Mouse (Mus musculus) left cerebral cortex, adult 9 months (tissue): ENCODE measurements around the gene Cdx4.

Experiments used
- DNase-seq, 2 experiments: peaks; one replicate each; pipeline ENCODE4 v3.0.0; 2022; ENCODE audit warnings: low spot score in 2 of 2

The Cdx4 gene

DNA sequence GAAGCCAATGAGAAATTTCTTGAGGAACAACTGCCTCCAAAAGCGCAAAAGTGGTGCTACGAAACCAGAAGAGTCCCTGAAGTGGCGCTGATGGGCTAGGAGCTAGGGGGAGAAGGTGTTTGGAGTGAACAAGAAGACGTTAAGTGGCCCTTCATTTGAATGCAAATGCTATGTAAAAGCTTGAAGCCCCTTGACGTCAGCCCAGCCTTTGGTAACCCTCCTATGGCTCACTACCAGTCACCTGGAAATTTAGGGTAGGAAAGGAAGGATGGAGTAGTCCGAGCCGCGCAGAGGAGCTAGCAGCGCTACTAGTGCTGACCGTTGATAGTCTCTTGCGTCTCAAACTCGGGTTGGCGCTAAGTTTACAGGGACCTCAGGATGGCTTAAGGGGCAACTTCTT is at the start of gene Cdx4:
Gene Cdx4, plus strand, starts transcription at position 253 of the 400 bp plus-strand sequence.
- DNase-seq: no peak

DNA sequence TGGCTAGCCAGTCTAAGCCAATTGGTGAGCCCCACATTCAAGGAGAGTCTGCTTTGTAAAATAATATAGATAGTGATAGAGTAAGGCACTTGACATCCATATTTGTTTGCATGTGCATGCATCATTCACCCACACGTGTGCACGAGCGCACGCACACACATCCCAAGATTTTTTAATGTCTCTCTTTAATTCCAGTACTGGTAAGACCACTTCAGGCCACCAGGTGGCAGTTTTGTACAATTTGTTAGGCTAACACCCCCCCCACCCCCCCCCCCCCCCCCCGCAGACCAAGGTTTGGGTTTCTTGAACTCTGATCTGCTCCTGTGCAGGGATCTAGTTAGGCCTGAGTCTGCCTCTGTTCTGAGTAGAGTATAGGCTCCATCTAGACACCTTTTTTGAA is 46.9 kb upstream of the Cdx4 start:
- no peak for DNase-seq

DNA sequence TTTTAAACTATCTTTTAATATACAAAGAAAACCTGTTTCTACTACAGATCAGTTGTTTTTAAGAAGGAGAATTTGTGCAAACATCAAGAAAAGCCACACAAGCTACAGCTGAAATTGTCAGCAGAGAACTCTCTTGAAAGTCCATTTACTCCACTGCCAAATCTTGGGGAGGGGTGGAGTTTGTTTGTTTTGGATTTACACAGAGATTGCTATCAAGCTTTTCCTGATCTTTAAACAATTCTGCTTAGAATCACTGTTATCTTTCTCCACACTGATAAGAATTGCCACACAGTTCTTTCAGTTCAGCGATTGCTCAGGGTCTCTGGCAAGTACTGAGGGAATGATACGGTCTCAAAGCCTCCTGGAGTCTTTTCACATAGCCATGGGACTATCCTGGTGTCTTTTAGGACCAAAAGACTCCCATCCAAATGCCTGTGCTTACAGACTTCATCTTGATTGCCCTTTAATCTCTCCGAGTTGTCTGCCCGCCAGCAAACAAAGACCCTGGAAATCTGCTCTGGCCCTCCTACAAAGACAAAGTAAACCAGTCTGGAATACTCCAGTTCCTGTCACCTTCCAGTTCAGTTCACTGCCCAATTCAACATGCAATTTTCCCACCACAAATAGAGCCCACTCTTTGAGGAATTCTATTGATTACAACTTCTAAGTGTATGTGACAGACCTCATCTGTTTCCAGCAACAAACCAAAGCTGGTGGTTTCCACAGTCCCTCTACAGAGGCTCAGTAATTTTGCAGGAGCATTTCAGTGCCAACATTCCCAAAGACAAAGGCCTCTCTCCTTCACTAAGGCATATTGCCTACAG is 34.1 kb upstream of the Cdx4 start:
- no peak for DNase-seq

- DNase-seq: no peak
These were observed 33.3 kb upstream of the Cdx4 start for GRCm38 (mm10) chrX:103287846-103288377.

- DNase-seq: no peak
These were observed 32.5 kb upstream of the Cdx4 start for GRCm38 (mm10) chrX:103288485-103289330.

DNA sequence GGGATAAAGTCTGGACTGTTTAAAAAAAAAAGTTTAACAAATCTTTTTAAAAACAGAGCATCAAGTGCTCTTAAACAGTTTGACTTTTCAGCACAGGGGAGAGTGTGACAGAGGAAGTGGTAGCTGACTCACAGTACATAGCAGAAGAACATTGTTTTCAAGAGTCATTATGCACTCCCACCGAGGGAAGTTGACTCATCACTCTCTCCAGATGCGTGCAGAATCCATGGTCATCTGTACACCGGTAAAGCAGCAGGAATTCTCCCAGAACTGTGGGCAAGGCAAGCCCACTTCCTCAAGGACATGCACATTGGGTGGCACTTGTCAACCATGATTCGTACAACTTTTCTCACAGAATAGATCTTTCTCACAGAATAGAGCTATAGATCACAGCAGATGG is 22.3 kb upstream of the Cdx4 start:
- DNase-seq: no peak

GRCm38 (mm10) chrX:103308262-103308661 is 12.9 kb upstream of the Cdx4 start:
- DNase-seq: no peak

DNA sequence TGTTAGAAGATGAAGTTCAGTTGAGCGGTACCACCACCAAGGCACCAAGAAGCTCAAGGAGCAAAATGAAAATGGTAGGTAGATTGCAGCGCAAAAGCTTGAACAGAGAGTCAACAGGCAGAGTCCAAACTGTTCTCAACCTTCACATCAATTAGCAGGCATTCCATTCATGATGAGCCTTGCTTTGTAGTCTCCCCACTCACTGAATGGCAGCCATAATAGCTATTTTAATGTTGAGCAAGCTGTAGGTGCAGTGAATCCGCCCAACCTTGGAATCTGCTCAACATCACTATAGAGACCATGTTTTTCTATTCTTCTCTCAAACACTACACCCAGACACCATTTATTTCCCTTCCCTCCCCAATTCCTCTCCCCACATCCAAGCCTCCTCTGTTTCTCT is 9.5 kb upstream of the Cdx4 start:
- DNase-seq: no peak

DNA sequence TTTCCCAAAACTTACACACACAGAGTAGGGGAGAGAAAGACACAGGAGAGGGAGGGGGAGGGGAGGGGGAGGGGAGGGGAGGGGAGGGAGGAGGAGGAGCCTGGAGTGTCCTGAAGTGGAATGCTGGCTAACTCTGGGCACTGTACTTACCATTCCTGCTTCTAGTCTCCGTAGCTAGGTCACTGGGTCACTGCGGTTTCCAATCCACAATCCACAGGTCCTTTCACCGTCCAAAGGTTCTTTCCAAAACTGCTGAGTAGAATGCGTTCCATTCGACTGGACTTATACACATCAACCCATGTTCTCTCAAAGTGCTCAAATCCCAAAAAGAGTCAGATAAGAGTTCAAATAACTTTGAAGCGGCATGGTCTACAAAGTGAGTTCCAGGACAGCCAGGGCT is 7.1 kb upstream of the Cdx4 start:
- no peak for DNase-seq

DNA sequence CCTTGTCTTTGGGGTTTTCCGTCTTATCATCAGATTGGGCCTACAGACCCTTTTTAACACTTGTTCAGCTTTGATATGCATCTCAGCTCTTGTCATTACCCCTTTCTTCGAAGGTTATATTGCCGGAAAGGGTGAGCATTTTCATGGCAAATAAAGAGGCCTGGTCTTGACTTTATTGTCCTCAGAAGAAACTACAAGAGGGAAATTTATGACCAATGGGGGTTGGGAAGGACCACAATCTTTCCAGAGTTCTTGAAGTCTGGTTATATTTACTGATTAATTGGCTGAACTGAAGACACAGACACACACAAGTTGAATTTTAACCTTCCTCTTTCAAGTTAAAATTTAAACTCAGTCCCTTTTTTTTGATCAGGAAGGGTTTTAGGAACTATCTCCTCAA is 4.7 kb downstream of the Cdx4 start:
- no peak for DNase-seq

DNA sequence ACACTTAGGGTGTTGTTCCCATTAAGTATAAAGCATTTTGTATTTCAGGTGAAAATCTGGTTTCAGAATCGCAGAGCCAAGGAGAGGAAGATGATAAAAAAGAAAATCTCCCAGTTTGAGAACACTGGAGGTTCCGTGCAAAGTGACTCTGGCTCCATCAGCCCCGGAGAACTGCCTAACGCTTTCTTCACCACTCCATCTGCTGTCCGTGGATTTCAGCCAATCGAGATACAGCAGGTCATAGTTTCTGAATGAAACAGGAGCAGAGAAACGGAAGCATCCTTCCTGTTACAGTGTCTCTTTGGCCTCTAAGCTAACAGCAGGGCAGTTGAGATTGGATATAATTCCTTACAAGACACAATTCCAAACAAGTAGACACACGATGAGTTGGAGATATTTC is 8.2 kb downstream of the Cdx4 start:
- DNase-seq: no peak

DNA sequence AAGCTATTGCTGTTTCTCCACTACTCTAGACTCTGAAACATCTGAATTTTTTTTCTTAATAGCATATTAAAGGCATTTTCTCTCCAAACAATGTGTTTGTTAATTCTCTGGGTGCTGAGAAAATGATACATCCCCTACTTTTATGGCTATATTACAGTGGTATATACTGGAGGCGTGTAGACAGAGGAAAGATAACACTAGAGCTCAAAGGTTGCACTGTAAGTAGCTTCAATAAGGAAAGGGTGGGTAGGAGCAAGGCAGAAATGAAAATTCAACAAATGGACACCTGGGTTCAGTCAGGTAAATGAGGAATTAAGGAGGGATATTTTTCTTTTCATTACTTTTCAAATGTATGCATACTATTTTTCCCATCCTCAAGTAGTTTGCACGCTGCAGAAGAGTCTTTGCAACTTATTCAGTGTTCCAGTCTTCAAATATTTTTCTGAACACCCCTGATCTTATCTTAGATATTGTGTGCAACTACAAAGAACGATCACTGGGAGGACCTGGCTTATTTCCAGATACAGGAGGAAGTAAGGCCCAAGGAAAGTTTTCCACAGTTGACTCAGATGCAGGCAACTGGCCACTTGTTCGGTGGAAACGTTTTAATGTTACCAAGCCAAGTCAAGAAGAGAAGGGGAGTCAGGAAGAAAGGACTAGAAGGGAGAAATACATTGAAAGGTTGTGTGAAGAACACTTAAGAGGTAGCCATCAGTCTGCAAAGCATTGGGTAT is 10.1 kb downstream of the Cdx4 start:
- no peak for DNase-seq

- no peak for DNase-seq
These were observed 20.3 kb downstream of the Cdx4 start for GRCm38 (mm10) chrX:103341369-103342113.

GRCm38 (mm10) chrX:103355784-103356183 is 34.6 kb downstream of the Cdx4 start:
- DNase-seq: no peak

- DNase-seq: peak; percentile 63 to 81
These were observed 35.1 kb downstream of the Cdx4 start, which contains the start of gene Chic1 for GRCm38 (mm10) chrX:103356287-103356686. Gene Chic1 (plus strand): TSS chrX:103356476.

DNA sequence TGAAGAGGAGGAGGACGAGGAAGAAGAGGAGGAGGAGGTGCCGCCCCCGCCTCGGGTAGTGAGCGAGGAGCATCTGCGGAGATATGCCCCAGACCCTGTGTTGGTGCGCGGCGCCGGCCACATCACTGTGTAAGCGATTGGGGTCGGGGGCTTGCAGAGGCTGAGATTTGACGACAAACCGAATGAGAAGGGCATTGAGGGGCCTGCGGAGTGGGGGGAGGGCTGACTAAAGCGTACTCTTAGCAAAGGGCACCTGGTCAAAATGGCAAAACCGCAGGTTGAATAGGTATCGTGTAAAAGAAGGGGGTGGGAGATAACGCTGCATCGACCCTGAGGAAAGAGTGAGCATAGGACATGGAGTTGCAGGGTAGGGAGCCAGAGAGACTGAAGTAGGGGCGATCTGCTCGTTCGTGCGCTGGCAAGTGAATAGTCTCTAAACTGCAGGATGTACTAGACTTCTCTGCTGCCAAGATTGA is 35.6 kb downstream of the Cdx4 start:
- peak in 1 of 2 experiments; percentile 5 for DNase-seq

GRCm38 (mm10) chrX:103366201-103366600 is 45.0 kb downstream of the Cdx4 start:
- no peak for DNase-seq

GRCm38 (mm10) chrX:103368650-103369049 is 47.5 kb downstream of the Cdx4 start:
- no peak for DNase-seq

DNA sequence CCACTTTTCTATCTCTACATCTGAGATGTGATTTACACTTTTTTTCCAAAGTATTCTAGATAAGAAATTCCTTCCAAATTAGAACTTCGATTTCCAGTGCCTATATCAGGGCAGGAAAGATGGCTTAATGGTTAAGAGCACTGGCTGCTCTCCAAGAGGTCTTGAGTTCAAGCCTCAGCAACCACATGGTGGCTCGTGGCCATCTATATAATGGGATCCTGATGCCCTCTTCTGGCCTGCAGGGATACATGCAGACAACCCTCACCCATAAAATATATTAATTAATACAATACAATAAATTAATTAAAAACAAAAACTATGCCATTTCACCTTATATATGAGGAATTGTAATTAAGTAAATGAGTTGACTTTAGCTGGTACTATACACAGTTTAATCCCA is 50.0 kb downstream of the Cdx4 start:
- no peak for DNase-seq

GRCm38 (mm10) chrX:103371627-103372026 is 50.4 kb downstream of the Cdx4 start:
- no peak for DNase-seq

GRCm38 (mm10) chrX:103374250-103374649 is 53.1 kb downstream of the Cdx4 start:
- no peak for DNase-seq
